Mouse (Mus musculus) embryonic fibroblast, embryonic 13.5 days (primary cell): ENCODE measurements around the gene Actl6b. TPM values are rescaled to one million over a fixed set of nuclear protein-coding genes. Genes with fewer than 3 reads are reported as not detected.

ENCODE experiments used
- H3K27ac ChIP-seq: 2 replicates; pipeline ENCODE4 v1.5.1; 2012; ENCODE audit warnings: low read length, control low read depth, inconsistent platforms; ENCODE audit not compliant: insufficient read depth
- H3K4me1 ChIP-seq: 2 replicates; pipeline ENCODE4 v1.6.1; 2011; ENCODE audit warnings: low read length; ENCODE audit not compliant: control insufficient read depth, insufficient read depth
- H3K4me3 ChIP-seq: 2 replicates; pipeline ENCODE4 v1.5.1; 2011; ENCODE audit warnings: mild to moderate bottlenecking, control low read depth, low read length; ENCODE audit not compliant: insufficient read depth
- CTCF ChIP-seq: IDR thresholded peaks from 2 replicates; pipeline ENCODE4 v1.5.1; 2011; ENCODE audit warnings: mild to moderate bottlenecking, control low read depth, low read length, moderate library complexity, borderline replicate concordance; ENCODE audit not compliant: insufficient read depth
- POLR2A ChIP-seq: IDR thresholded peaks from 2 replicates; pipeline ENCODE4 v1.6.1; 2011; ENCODE audit warnings: low read depth, mild to moderate bottlenecking, control low read depth, low read length, moderate library complexity
- polyA plus RNA-seq: library from polyadenylated mRNA; stranded (reverse); fragments of >200 nt; gene quantifications from 2 replicates; pipeline ENCODE4 v1.2.4, GENCODE M21; 2011; ENCODE audit warnings: low read depth; ENCODE audit not compliant: missing spikeins, insufficient read length

Gene Actl6b
- polyA plus RNA-seq, 1 experiment: not detected

- TF ChIP-seq POLR2A: no peak
- TF ChIP-seq CTCF: no peak
Observed at GRCm38 (mm10) chr5:137553898-137554297, 581 bp downstream of the Actl6b start.

GRCm38 (mm10) chr5:137561556-137561955 is 8.2 kb downstream of the Actl6b start:
- no peak for TF ChIP-seq POLR2A
- TF ChIP-seq CTCF: no peak
- no peak overlapping the region for H3K4me3 ChIP-seq
- no peak overlapping the region for H3K27ac ChIP-seq
- no peaks in the 10 kb centered on the region for H3K4me1 ChIP-seq

More at GRCm38 (mm10) chr5:137553898-137554297, 581 bp downstream of the Actl6b start:
- Histone ChIP-seq H3K4me3 (no peak overlapping the region), H3K27ac (no peak overlapping the region), H3K4me1 (no peaks in the 10 kb centered on the region; the same call in 1 of the 2 replicates)

GRCm38 (mm10) chr5:137562965-137563364 is 9.6 kb downstream of the Actl6b start:
- H3K4me1 ChIP-seq: no peaks in the 10 kb centered on the region
- no peak overlapping the region for H3K4me3 ChIP-seq
- no peak overlapping the region for H3K27ac ChIP-seq
- TF ChIP-seq POLR2A (no peak), CTCF (no peak)

- no peaks in the 10 kb centered on the region for H3K4me1 ChIP-seq
- H3K27ac ChIP-seq: no peak overlapping the region
- TF ChIP-seq POLR2A (no peak), CTCF (no peak)
- no peak overlapping the region for H3K4me3 ChIP-seq
Observed at GRCm38 (mm10) chr5:137565744-137566143, 12.4 kb downstream of the Actl6b start.

GRCm38 (mm10) chr5:137566416-137566815 is 13.1 kb downstream of the Actl6b start:
- H3K4me1 ChIP-seq: no peaks in the 10 kb centered on the region
- no peak for TF ChIP-seq POLR2A
- TF ChIP-seq CTCF: no peak
- H3K4me3 ChIP-seq: no peak overlapping the region
- H3K27ac ChIP-seq: no peak overlapping the region

GRCm38 (mm10) chr5:137568223-137568798 is 15.0 kb downstream of the Actl6b start:
- no peaks in the 10 kb centered on the region for H3K4me1 ChIP-seq
- TF ChIP-seq CTCF: no peak
- no peak for TF ChIP-seq POLR2A
- no peak overlapping the region for H3K4me3 ChIP-seq
- H3K27ac ChIP-seq: no peak overlapping the region

GRCm38 (mm10) chr5:137569031-137569430 is 15.7 kb downstream of the Actl6b start:
- no peaks in the 10 kb centered on the region for H3K4me1 ChIP-seq
- H3K27ac ChIP-seq: no peak overlapping the region
- H3K4me3 ChIP-seq: no peak overlapping the region
- no peak for TF ChIP-seq POLR2A
- no peak for TF ChIP-seq CTCF

GRCm38 (mm10) chr5:137569665-137570064 is 16.3 kb downstream of the Actl6b start, which contains the start of gene Tfr2:
Gene Tfr2, plus strand, starts transcription at chr5:137569840.
- Histone ChIP-seq H3K4me1 (no peaks in the 10 kb centered on the region), H3K4me3 (no peak within 1 kb of the TSS), H3K27ac (no peak within 1 kb of the TSS)
- TF ChIP-seq CTCF (no peak), POLR2A (no peak)

GRCm38 (mm10) chr5:137570181-137570580 is 16.9 kb downstream of the Actl6b start:
- TF ChIP-seq POLR2A (no peak), CTCF (no peak)
- no peaks in the 10 kb centered on the region for H3K4me1 ChIP-seq
- no peak overlapping the region for H3K4me3 ChIP-seq
- H3K27ac ChIP-seq: no peak overlapping the region

- H3K4me3 ChIP-seq: no peak overlapping the region
- H3K27ac ChIP-seq: no peak overlapping the region
- TF ChIP-seq POLR2A (no peak), CTCF (no peak)
- no peaks in the 10 kb centered on the region for H3K4me1 ChIP-seq
Observed at GRCm38 (mm10) chr5:137570691-137571586, 17.6 kb downstream of the Actl6b start.
